Mouse (Mus musculus): ENCODE measurements around the gene Agtrap. TPM values are rescaled to one million over a fixed set of nuclear protein-coding genes. Genes with fewer than 3 reads are reported as not detected.

Agtrap gene
- 6.6 and 7.5 TPM in 2 replicates for total RNA-seq (2014; rRNA removed)
- 7.4 and 8.6 TPM in 2 replicates for polyA plus RNA-seq (2015; fragmentation: Nextera tagmentation; extraction: Ambion mirVana)

GRCm38 (mm10) chr4:148087907-148088527 lies at the start of gene Agtrap:
Gene Agtrap, minus strand, starts transcription at chr4:148088031.
- peak; percentile 92 for ATAC-seq (ENCODE audit: low FRiP score)
- no peaks in the 10 kb centered on the region for H3K36me3 ChIP-seq (ENCODE audit: insufficient read depth, low read length)
- 4% methylated on average over 33 of the region's 34 CpGs for WGBS

GRCm38 (mm10) chr4:148137503-148137902 lies 49.7 kb upstream of the Agtrap start:
- 57% methylated on average over 8 of the region's 8 CpGs for WGBS
- Histone ChIP-seq H3K4me3 (ENCODE audit: low read depth, low read length) (no peak overlapping the region), H3K4me2 (ENCODE audit: low read depth, low read length, poor library complexity, severe bottlenecking) (no peak overlapping the region), H3K9me3 (ENCODE audit: low read length) (no peaks in the 10 kb centered on the region), H3K27me3 (ENCODE audit: insufficient read depth, low read length) (no peaks in the 10 kb centered on the region), H3K36me3 (ENCODE audit: insufficient read depth, low read length) (no peaks in the 10 kb centered on the region), H3K4me1 (ENCODE audit: insufficient read depth, low read length) (no peaks in the 10 kb centered on the region), H3K27ac (ENCODE audit: low read depth, low read length) (no peak overlapping the region), H3K9ac (replicated peaks; ENCODE audit: low read length, poor library complexity, severe bottlenecking) (no peak overlapping the region)
- no peak for ATAC-seq (ENCODE audit: low FRiP score)
- TF ChIP-seq CTCF (IDR thresholded peaks at IDR 0.05), result no peak
- peak; percentile 27 for DNase-seq (ENCODE audit: low spot score)

More at GRCm38 (mm10) chr4:148087907-148088527, at the start of gene Agtrap:
- H3K27me3 ChIP-seq (ENCODE audit: insufficient read depth, low read length), result no peaks in the 10 kb centered on the region
- H3K4me1 ChIP-seq (ENCODE audit: insufficient read depth, low read length), result peaks cover 7% of the 10 kb centered on the region; the same call in 1 of the 2 replicates
- H3K27ac ChIP-seq (ENCODE audit: low read depth, low read length), result peak within 1 kb of the TSS; percentile 70
- peak within 1 kb of the TSS; percentile 62 for H3K9ac ChIP-seq (replicated peaks; ENCODE audit: low read length, poor library complexity, severe bottlenecking)
- H3K9me3 ChIP-seq (ENCODE audit: low read length), result no peaks in the 10 kb centered on the region
- DNase-seq (ENCODE audit: low spot score), result peak; percentile 94
- peak within 1 kb of the TSS; percentile 44 for H3K4me3 ChIP-seq (ENCODE audit: low read depth, low read length)
- TF ChIP-seq CTCF (IDR thresholded peaks at IDR 0.05), result no peak
- peak within 1 kb of the TSS; percentile 65 for H3K4me2 ChIP-seq (ENCODE audit: low read depth, low read length, poor library complexity, severe bottlenecking)

- no peak overlapping the region for H3K4me2 ChIP-seq (ENCODE audit: low read depth, low read length, poor library complexity, severe bottlenecking)
- no peaks in the 10 kb centered on the region for H3K36me3 ChIP-seq (ENCODE audit: insufficient read depth, low read length)
- H3K9me3 ChIP-seq (ENCODE audit: low read length), result no peaks in the 10 kb centered on the region
- 78% methylated on average over 8 of the region's 8 CpGs for WGBS
- DNase-seq (ENCODE audit: low spot score) (no peak), ATAC-seq (ENCODE audit: low FRiP score) (no peak)
- H3K9ac ChIP-seq (replicated peaks; ENCODE audit: low read length, poor library complexity, severe bottlenecking), result no peak overlapping the region
- H3K27ac ChIP-seq (ENCODE audit: low read depth, low read length), result no peak overlapping the region
- no peaks in the 10 kb centered on the region for H3K27me3 ChIP-seq (ENCODE audit: insufficient read depth, low read length)
- no peak overlapping the region for H3K4me3 ChIP-seq (ENCODE audit: low read depth, low read length)
- no peak for TF ChIP-seq CTCF (IDR thresholded peaks at IDR 0.05)
- peaks cover 5% of the 10 kb centered on the region for H3K4me1 ChIP-seq (ENCODE audit: insufficient read depth, low read length)
Measured at GRCm38 (mm10) chr4:148134988-148135387, 47.2 kb upstream of the Agtrap start.

GRCm38 (mm10) chr4:148131497-148132081 lies 43.8 kb upstream of the Agtrap start:
- H3K4me2 ChIP-seq (ENCODE audit: low read depth, low read length, poor library complexity, severe bottlenecking), result peak overlapping the region; percentile 91
- H3K27me3 ChIP-seq (ENCODE audit: insufficient read depth, low read length), result no peaks in the 10 kb centered on the region
- H3K27ac ChIP-seq (ENCODE audit: low read depth, low read length), result peak overlapping the region; percentile 94
- peaks cover 5% of the 10 kb centered on the region for H3K4me1 ChIP-seq (ENCODE audit: insufficient read depth, low read length)
- WGBS, result under 1% methylated on average over 20 of the region's 21 CpGs
- no peaks in the 10 kb centered on the region for H3K9me3 ChIP-seq (ENCODE audit: low read length)
- peak; percentile 54 for DNase-seq (ENCODE audit: low spot score)
- ATAC-seq (ENCODE audit: low FRiP score), result peak; percentile 39
- H3K4me3 ChIP-seq (ENCODE audit: low read depth, low read length), result peak overlapping the region; percentile 73
- no peaks in the 10 kb centered on the region for H3K36me3 ChIP-seq (ENCODE audit: insufficient read depth, low read length)
- peak overlapping the region; percentile 92 for H3K9ac ChIP-seq (replicated peaks; ENCODE audit: low read length, poor library complexity, severe bottlenecking)
- no peak for TF ChIP-seq CTCF (IDR thresholded peaks at IDR 0.05)

GRCm38 (mm10) chr4:148130561-148131413 lies 43.0 kb upstream of the Agtrap start, which contains the start of gene Draxin:
Gene Draxin, minus strand, starts transcription at chr4:148130698.
- H3K4me1 ChIP-seq (ENCODE audit: insufficient read depth, low read length), result peaks cover 5% of the 10 kb centered on the region

More at GRCm38 (mm10) chr4:148130561-148131413, 43.0 kb upstream of the Agtrap start, which contains the start of gene Draxin:
- peak within 1 kb of the TSS; percentile 94 for H3K27ac ChIP-seq (ENCODE audit: low read depth, low read length)
- peak within 1 kb of the TSS; percentile 91 for H3K4me2 ChIP-seq (ENCODE audit: low read depth, low read length, poor library complexity, severe bottlenecking)
- under 1% methylated on average over 40 of the region's 87 CpGs for WGBS
- no peaks in the 10 kb centered on the region for H3K36me3 ChIP-seq (ENCODE audit: insufficient read depth, low read length)
- H3K4me3 ChIP-seq (ENCODE audit: low read depth, low read length), result peak within 1 kb of the TSS; percentile 73
- peak; percentile 79 for DNase-seq (ENCODE audit: low spot score)
- no peak for TF ChIP-seq CTCF (IDR thresholded peaks at IDR 0.05)
- peak; percentile 80 for ATAC-seq (ENCODE audit: low FRiP score)
- H3K27me3 ChIP-seq (ENCODE audit: insufficient read depth, low read length), result no peaks in the 10 kb centered on the region
- peak within 1 kb of the TSS; percentile 92 for H3K9ac ChIP-seq (replicated peaks; ENCODE audit: low read length, poor library complexity, severe bottlenecking)
- no peaks in the 10 kb centered on the region for H3K9me3 ChIP-seq (ENCODE audit: low read length)
